Mouse (Mus musculus): ENCODE measurements around the gene Taldo1.

GRCm38 (mm10) chr7:141363106-141363751 is 28.8 kb upstream of the Taldo1 start:
- peak; percentile 43 for TF ChIP-seq CTCF (IDR thresholded peaks at IDR 0.05; ENCODE audit: low read depth, low read length)
- no peak for TF ChIP-seq EP300 (IDR thresholded peaks at IDR 0.05; ENCODE audit: insufficient read depth, low read depth, low read length)
- TF ChIP-seq POLR2A (IDR thresholded peaks at IDR 0.05; ENCODE audit: insufficient read depth, low read length) = no peak
